Mouse (Mus musculus) layer of hippocampus, adult 18-20 months (tissue): ENCODE measurements around the gene Brd9. TPM values are rescaled to one million over a fixed set of nuclear protein-coding genes. Genes with fewer than 3 reads are reported as not detected.
A peak's percentile ranks its signal among the peaks of the same experiment; 100 is the strongest.

ENCODE experiments used
- DNase-seq, 2 experiments: peaks; one replicate each; pipeline ENCODE4 v3.0.0; 2022; ENCODE audit warnings: low spot score in 2 of 2
- long read RNA-seq: library from polyadenylated mRNA; stranded (forward); transcript quantifications from one replicate; pipeline ENCODE4 v2.0.0, GENCODE M21; 2021
- total RNA-seq, 2 experiments: library from RNA; stranded (reverse); gene quantifications; 2 replicates each; pipeline ENCODE4 v1.2.3; 2021

Brd9 gene
- total RNA-seq, result 100 to 1,000 TPM in 1 of 2 experiments, 10 to 100 TPM in 1; 99.3 to 106 TPM
- long read RNA-seq, full-length matches to known transcripts, result 50 of 131 reads
- long read RNA-seq, partial matches to known transcripts, result 21 of 131 reads
- long read RNA-seq, other reads (novel, unspliced or antisense), result 60 of 131 reads

- DNase-seq, result peak; percentile 82 to 88
Measured at GRCm38 (mm10) chr13:73937321-73938176, at the start of gene Brd9, which contains the start of gene Trip13. Gene Brd9, plus strand, starts transcription at chr13:73937811. Gene Trip13, minus strand, starts transcription at chr13:73937784.

DNA sequence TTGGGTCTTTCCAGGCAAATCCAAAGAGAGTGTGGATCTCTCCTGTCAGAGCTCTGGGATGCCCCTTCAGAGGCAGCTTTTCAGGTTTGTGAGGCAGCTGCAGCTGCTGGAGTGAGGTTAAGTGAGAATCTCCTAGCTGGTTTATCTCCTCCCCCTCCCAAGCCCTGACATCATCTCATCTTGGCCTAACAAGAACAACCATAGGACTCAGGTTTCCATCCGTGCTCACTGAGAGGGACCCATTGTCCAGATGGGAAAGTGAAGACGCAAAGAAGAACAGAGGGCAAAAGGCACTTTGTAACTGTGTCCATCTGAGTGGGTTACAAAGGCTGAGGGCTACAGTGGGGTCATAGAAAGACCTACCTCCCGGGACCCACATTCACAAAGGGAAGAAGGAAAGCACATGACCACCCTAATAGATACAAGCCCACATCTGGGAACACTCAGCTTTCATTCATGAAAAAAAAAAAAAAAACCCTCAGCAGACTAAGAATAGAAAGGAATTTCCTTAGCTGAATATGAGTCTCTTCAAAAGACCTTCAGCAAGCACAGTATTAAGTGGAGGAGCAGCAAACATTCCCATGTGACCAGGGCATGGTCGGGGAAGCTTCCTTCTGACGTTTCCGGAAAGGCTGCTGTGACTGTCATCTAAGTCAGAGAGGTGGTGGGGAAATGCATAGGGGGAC lies 45.0 kb upstream of the Brd9 start:
- no peak for DNase-seq

DNA sequence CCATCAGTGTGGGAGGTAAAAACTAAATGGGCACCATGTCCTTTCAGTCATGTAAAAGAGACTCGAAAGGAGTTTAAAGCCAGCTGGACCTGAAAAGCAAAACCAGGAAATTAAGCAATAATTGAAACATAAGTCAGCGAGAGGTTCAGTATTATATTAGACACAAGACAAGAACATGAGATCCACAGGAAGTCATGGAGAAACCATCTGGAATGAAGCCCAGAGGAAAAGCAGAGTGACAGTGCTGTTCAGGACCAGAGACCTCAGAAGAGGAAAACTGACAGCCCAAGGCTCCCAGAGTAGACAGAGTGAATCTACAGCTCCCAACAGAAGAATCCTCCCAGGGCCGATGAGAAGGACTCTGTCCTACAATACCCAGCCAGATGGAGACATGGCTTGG lies 40.0 kb upstream of the Brd9 start:
- no peak for DNase-seq

DNA sequence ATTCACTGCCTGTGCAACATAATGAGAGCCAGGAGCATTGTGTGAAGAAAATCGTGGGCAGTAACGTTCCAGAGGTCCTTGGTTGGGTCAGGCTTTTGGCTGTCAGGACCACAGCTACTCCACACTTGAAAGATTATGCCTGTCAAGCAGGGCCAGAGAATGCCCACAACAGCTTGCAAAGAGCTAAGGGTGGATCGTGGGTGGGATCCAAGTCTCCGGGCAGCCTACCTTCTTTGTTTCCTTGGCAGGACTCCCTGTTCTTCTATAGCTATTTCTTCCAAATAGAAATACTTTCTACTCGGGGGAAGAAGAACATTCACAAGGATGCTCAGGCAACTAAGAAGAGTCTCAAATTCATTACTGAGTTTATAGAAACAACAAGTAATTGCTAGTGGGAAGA lies 30.5 kb upstream of the Brd9 start:
- DNase-seq, result no peak

DNA sequence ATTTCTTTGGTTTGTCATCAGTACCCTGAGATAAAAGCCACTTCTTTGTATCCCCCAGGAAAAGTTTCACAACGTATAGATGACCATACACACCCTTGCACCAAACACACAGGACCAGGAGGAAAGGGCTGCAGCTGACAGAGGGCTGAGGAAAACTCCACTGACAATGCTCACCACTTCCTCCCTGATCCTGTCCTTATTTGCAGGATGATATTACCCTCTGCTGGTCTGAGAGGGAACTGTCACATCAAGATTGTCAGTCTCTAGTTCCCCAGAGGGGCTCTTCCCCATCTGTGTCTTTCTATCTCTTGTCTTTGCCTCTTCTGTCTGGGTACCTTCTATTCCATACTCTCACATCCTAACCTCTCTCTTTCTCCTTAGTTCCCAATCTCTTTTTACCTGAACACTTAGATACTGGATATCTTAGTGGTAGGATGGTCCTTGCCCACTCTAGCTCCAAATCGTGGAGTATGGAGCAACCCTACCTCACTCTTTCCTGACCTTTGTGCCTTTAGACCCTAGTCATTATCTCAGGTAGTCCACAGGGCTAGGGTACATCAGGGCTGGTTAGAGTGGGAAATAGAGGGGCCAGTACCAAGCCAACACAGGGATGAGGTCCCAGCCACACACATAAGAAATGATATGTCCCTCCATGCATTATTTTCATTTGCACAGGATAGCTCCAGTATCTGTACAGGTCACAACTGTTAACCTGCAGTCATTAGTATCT lies 29.8 kb upstream of the Brd9 start:
- peak; percentile 12 to 66 for DNase-seq

GRCm38 (mm10) chr13:73913066-73913465 lies 24.5 kb upstream of the Brd9 start:
- DNase-seq, result no peak

DNA sequence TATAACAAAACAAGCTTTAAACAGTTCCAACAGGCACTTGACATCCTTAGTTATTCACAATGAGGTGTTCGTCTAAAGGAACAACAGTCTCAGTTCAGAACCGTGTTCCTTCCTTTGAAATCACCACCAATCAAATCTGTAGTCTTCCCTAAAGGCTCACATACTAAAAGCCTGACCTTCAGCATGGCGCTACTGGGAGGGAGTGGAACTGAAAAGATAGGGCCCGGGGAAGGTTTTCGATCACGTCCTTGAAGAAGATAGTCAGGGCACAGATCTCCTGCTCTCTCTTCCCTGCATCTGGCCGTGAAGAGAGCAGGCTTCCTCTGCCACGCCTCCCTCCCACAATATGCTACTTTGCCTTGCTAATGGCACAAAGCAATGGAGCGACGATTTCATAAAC lies 5.4 kb upstream of the Brd9 start:
- DNase-seq, result no peak

- no peak for DNase-seq
Measured at GRCm38 (mm10) chr13:73936938-73937320, 682 bp upstream of the Brd9 start.

GRCm38 (mm10) chr13:73938177-73938560 lies 558 bp downstream of the Brd9 start:
- no peak for DNase-seq

GRCm38 (mm10) chr13:73939101-73939500 lies 1.5 kb downstream of the Brd9 start:
- DNase-seq, result no peak

- no peak for DNase-seq
Measured at GRCm38 (mm10) chr13:73944606-73945005, 7.0 kb downstream of the Brd9 start.

DNA sequence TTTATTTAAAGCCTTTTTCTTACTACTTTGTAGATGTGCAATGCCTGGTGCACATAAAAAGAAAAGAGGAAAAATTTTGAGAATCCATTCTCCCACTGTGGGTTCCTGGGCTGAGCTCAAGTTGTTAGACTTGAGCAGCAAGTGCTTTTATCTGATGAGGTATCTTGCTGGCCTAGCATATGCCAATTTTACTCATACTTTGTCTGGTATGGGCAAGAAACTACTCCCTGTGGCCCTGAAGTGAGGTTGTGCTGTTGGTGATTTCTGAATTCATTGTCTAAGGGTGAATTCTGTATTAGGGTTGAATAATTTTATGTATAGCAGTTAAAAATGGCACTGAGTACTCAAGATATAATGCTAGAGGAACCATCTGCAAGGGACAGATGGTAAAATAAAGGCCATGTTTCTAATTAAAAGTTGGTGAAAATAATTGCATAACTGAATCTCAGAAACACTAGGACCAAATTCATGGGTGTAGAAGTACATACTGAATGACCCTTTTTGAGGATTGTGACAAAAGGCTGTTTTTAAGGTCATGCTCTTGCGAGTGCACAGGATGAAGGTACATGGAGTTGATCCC lies 16.0 kb downstream of the Brd9 start:
- peak in 1 of 2 experiments; percentile 68 for DNase-seq

DNA sequence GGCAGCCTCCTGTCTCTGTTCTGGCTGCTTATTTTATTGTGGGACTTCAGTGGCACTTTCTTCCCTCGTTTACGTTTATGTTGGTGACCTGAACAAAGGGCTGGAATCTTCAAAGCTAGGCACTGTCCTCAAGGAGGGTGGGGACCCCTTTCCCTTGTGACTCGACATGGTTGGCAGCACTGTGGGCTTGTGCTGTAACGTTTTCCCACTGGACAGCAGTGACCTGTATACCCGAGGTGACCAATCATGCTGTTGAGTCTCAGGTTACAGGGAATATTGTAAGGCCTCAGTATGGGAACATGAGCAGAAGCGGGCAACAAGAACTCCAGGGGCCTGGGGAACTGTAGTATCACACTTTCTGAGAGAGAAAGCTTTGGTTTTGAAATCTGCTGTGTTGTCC lies 17.1 kb downstream of the Brd9 start:
- no peak for DNase-seq

GRCm38 (mm10) chr13:73955531-73955930 lies 17.9 kb downstream of the Brd9 start:
- no peak for DNase-seq

- peak in 1 of 2 experiments; percentile 51 for DNase-seq
Measured at GRCm38 (mm10) chr13:73960117-73960652, 22.6 kb downstream of the Brd9 start.

- peak in 1 of 2 experiments; percentile 31 for DNase-seq
Measured at GRCm38 (mm10) chr13:73961177-73961576, 23.6 kb downstream of the Brd9 start.

- no peak for DNase-seq
Measured at GRCm38 (mm10) chr13:73963551-73963950, 25.9 kb downstream of the Brd9 start, which contains the start of gene Zdhhc11. Gene Zdhhc11, plus strand, starts transcription at chr13:73963851.

DNA sequence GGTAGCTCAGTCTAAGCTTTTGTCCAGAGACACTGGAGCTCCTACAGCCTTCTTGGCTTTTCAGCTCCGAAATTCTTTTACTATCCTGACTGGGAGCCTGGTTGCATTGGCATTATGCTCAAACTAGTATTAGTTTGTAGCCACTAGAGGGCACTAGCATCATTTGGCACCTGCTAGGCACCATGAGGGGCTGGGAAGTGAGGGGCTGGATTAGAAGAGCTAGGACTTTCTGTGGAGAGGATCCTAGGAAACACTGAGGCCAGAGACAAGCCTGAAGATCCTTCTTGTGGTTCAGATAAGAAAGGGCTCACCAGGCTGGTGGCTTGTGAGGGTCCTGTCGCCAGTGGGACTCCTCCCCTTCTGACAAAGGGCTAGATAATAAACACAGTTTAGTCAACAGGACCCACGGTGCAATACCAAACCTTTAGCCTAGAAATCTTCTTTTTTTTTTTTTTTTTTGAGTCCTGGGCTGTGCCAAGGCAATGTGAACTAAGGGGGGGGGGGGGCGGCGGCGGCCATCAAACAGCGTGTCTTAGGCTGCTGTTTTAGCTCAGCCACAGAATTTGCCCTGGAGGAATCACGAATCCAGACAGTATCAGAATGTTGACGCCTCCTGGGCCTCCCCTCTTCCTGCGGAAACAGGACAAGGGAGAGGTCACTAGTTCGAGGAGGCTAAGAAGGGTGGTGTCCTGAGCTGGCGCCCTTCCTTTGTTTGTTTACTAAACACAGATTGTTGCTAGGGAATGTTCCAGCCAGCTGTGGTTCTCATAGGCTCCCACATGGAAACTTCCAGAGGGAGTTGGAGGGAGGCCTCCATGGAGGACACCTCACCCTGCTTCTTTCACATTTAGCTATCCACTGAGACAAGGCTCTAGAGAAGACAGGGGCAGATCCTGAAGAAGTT lies 33.2 kb downstream of the Brd9 start:
- DNase-seq, result peak; percentile 45 to 73

DNA sequence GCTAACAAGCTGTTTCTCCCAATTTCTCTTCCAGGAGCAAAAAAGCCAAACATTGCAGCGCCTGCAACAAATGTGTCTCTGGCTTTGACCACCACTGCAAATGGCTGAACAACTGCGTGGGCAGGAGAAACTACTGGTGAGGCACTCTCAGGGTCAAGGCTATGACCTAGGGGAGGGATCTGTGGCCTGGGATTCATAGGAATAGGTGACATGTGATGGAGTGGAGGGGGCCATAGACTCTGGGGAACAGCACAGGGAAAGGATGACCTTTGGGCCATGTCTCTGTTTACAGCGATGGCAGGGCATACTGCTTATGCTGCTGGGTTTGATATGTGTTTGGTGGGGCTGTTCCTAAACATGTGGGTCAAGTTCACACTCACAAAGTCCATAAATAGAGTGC lies 36.9 kb downstream of the Brd9 start:
- no peak for DNase-seq

- no peak for DNase-seq
Measured at GRCm38 (mm10) chr13:73976935-73977334, 39.3 kb downstream of the Brd9 start.
